Mouse (Mus musculus) heart, postnatal 0 days (tissue): ENCODE measurements around the gene Lamb1. TPM values are rescaled to one million over a fixed set of nuclear protein-coding genes. Genes with fewer than 3 reads are reported as not detected.
A peak's percentile ranks its signal among the peaks of the same experiment; 100 is the strongest.

Experiments
- ATAC-seq: fragments of 200-750 bp; cut with Nextera tagmentation; 2 replicates; pipeline ENCODE4 v1.8.0; 2017; ENCODE audit warnings: low read depth, moderate number of reproducible peaks, moderate library complexity; ENCODE audit not compliant: insufficient read depth
- DNase-seq: peaks from one replicate; pipeline ENCODE4 v3.0.0-alpha.2; 2016; ENCODE audit warnings: low spot score
- H3K27ac ChIP-seq: fragments of 300-500 bp; sonication (generic); 2 replicates; pipeline ENCODE4 v1.5.1; 2014; ENCODE audit warnings: low read depth, mild to moderate bottlenecking
- H3K27me3 ChIP-seq: fragments of 300-500 bp; sonication (generic); 2 replicates; pipeline ENCODE4 v1.6.1; 2014; ENCODE audit warnings: low read length, mixed read lengths; ENCODE audit not compliant: control insufficient read depth, insufficient read depth
- H3K36me3 ChIP-seq: fragments of 300-500 bp; sonication (generic); replicated peaks from 2 replicates; pipeline ENCODE4 v1.6.1; 2014; ENCODE audit warnings: low read length, mixed read lengths; ENCODE audit not compliant: control insufficient read depth, insufficient read depth
- H3K4me1 ChIP-seq: fragments of 300-500 bp; sonication (generic); 2 replicates; pipeline ENCODE4 v1.6.1; 2014; ENCODE audit warnings: antibody characterized with exemption; ENCODE audit not compliant: control insufficient read depth, insufficient read depth
- H3K4me2 ChIP-seq: fragments of 300-500 bp; sonication (generic); 2 replicates; pipeline ENCODE4 v1.6.1; 2014; ENCODE audit warnings: low read depth, mild to moderate bottlenecking, low read length, moderate library complexity
- H3K4me3 ChIP-seq: fragments of 300-500 bp; sonication (generic); 2 replicates; pipeline ENCODE4 v1.5.1; 2014; ENCODE audit warnings: low read depth, low read length
- H3K9ac ChIP-seq: fragments of 300-500 bp; sonication (generic); replicated peaks from 2 replicates; pipeline ENCODE4 v1.6.1; 2014; ENCODE audit warnings: low read depth, low read length, mixed read lengths
- H3K9me3 ChIP-seq: fragments of 300-500 bp; sonication (generic); replicated peaks from 2 replicates; pipeline ENCODE4 v1.6.1; 2016; ENCODE audit warnings: low read length; ENCODE audit not compliant: control insufficient read depth
- CTCF ChIP-seq: IDR thresholded peaks from 2 replicates; pipeline ENCODE4 v1.5.1; 2016; ENCODE audit warnings: antibody characterized with exemption, control low read depth, low read depth
- EP300 ChIP-seq: IDR thresholded peaks from 2 replicates; pipeline ENCODE4 v1.6.1; 2016; ENCODE audit warnings: antibody characterized with exemption, low read depth
- WGBS: fragments of 180-500 bp; shearing (Covaris S2); extraction: QIAGEN DNeasy Blood & Tissue Kit; methylation state at CpG from one replicate; pipeline ENCODE4 v1.1.7; 2014; 5-methylcytosine and 5-hydroxymethylcytosine counted together
- polyA plus RNA-seq: library from polyadenylated mRNA; unstranded; fragments of >200 nt; fragmentation: Nextera tagmentation; extraction: Ambion mirVana; gene quantifications from 2 replicates; pipeline ENCODE4 v1.2.1, GENCODE M21; 2015
- total RNA-seq: library from RNA; depleted of rRNA; stranded (reverse); fragments of >200 nt; gene quantifications from 2 replicates; pipeline ENCODE4 v1.2.3, GENCODE M21; 2014; ENCODE audit warnings: low replicate concordance

The Lamb1 gene
- total and polyA plus RNA-seq, 2 experiments from 2014 or later = 60.8 to 189 TPM

GRCm38 (mm10) chr12:31290951-31291350, 25.9 kb downstream of the Lamb1 start:
- peaks cover 60% of the 10 kb centered on the region for H3K36me3 ChIP-seq
- DNase-seq (no peak), ATAC-seq (no peak)
- peaks cover 28% of the 10 kb centered on the region for H3K4me1 ChIP-seq
- no peak for TF ChIP-seq EP300
- no peak overlapping the region for H3K27ac ChIP-seq
- H3K9me3 ChIP-seq = no peaks in the 10 kb centered on the region
- no peak overlapping the region for H3K9ac ChIP-seq
- no peak overlapping the region for H3K4me3 ChIP-seq
- no peak overlapping the region for H3K4me2 ChIP-seq
- H3K27me3 ChIP-seq = no peaks in the 10 kb centered on the region
- WGBS = 74% methylated on average over 3 of the region's 3 CpGs

- H3K27ac ChIP-seq = peak overlapping the region; percentile 92
- peak; percentile 91 for ATAC-seq
These were observed 28.5 kb downstream of the Lamb1 start for GRCm38 (mm10) chr12:31293361-31294142.

GRCm38 (mm10) chr12:31294526-31294925, 29.5 kb downstream of the Lamb1 start:
- H3K9me3 ChIP-seq = no peaks in the 10 kb centered on the region
- H3K27me3 ChIP-seq = no peaks in the 10 kb centered on the region
- peak overlapping the region; percentile 92 for H3K27ac ChIP-seq
- H3K4me1 ChIP-seq = peaks cover 31% of the 10 kb centered on the region
- peaks cover 51% of the 10 kb centered on the region for H3K36me3 ChIP-seq
- WGBS = 33% methylated on average over 10 of the region's 10 CpGs
- no peak overlapping the region for H3K4me3 ChIP-seq
- no peak for TF ChIP-seq CTCF
- TF ChIP-seq EP300 = no peak
- DNase-seq (no peak), ATAC-seq (no peak)
- no peak overlapping the region for H3K9ac ChIP-seq
- no peak overlapping the region for H3K4me2 ChIP-seq

More at GRCm38 (mm10) chr12:31293361-31294142, 28.5 kb downstream of the Lamb1 start:
- no peak overlapping the region for H3K4me3 ChIP-seq
- DNase-seq = peak; percentile 91
- TF ChIP-seq CTCF = no peak
- peak; percentile 83 for TF ChIP-seq EP300
- peaks cover 28% of the 10 kb centered on the region for H3K4me1 ChIP-seq
- H3K27me3 ChIP-seq = no peaks in the 10 kb centered on the region
- H3K9me3 ChIP-seq = no peaks in the 10 kb centered on the region
- H3K9ac ChIP-seq = no peak overlapping the region
- no peak overlapping the region for H3K4me2 ChIP-seq
- peaks cover 51% of the 10 kb centered on the region for H3K36me3 ChIP-seq
- WGBS = 26% methylated on average over 15 of the region's 15 CpGs

GRCm38 (mm10) chr12:31294996-31295395, 30.0 kb downstream of the Lamb1 start:
- peak overlapping the region; percentile 92 for H3K27ac ChIP-seq
- no peak for DNase-seq
- no peak for ATAC-seq
- H3K4me1 ChIP-seq = peaks cover 33% of the 10 kb centered on the region
- H3K36me3 ChIP-seq = peaks cover 54% of the 10 kb centered on the region
- H3K9me3 ChIP-seq = no peaks in the 10 kb centered on the region
- no peak overlapping the region for H3K4me3 ChIP-seq
- WGBS = 64% methylated on average over 11 of the region's 11 CpGs
- TF ChIP-seq CTCF (no peak), EP300 (no peak)
- H3K27me3 ChIP-seq = no peaks in the 10 kb centered on the region
- no peak overlapping the region for H3K4me2 ChIP-seq
- H3K9ac ChIP-seq = no peak overlapping the region

- no peak for DNase-seq
- no peak for ATAC-seq
- no peak overlapping the region for H3K9ac ChIP-seq
- H3K27ac ChIP-seq = peak overlapping the region; percentile 92
- H3K4me2 ChIP-seq = no peak overlapping the region
- H3K36me3 ChIP-seq = peaks cover 54% of the 10 kb centered on the region
- H3K27me3 ChIP-seq = no peaks in the 10 kb centered on the region
- peaks cover 33% of the 10 kb centered on the region for H3K4me1 ChIP-seq
- H3K9me3 ChIP-seq = no peaks in the 10 kb centered on the region
- 45% methylated on average over 3 of the region's 3 CpGs for WGBS
- TF ChIP-seq EP300 (no peak), CTCF (no peak)
- no peak overlapping the region for H3K4me3 ChIP-seq
These were observed 30.5 kb downstream of the Lamb1 start for GRCm38 (mm10) chr12:31295505-31295904.

GRCm38 (mm10) chr12:31296097-31296496, 31.1 kb downstream of the Lamb1 start:
- DNase-seq (no peak), ATAC-seq (no peak)
- no peak overlapping the region for H3K9ac ChIP-seq
- H3K27ac ChIP-seq = no peak overlapping the region
- peaks cover 33% of the 10 kb centered on the region for H3K4me1 ChIP-seq
- no peaks in the 10 kb centered on the region for H3K9me3 ChIP-seq
- H3K36me3 ChIP-seq = peaks cover 54% of the 10 kb centered on the region
- no peak for TF ChIP-seq CTCF
- no peak for TF ChIP-seq EP300
- no peak overlapping the region for H3K4me3 ChIP-seq
- no peak overlapping the region for H3K4me2 ChIP-seq
- no peaks in the 10 kb centered on the region for H3K27me3 ChIP-seq
- WGBS = 86% methylated on average over 4 of the region's 4 CpGs
